Mouse (Mus musculus) 416B (cell line): ENCODE measurements around the gene Magi1.

Source experiments
- DNase-seq: peaks from one replicate; pipeline ENCODE4 v3.0.0; 2011; ENCODE audit warnings: low read depth

The Magi1 gene

GRCm38 (mm10) chr6:93893956-93894355 lies 389.8 kb downstream of the Magi1 start:
- DNase-seq: no peak

GRCm38 (mm10) chr6:93892922-93893321 lies 390.8 kb downstream of the Magi1 start:
- no peak for DNase-seq

- no peak for DNase-seq
Measured at GRCm38 (mm10) chr6:93890011-93890410, 393.7 kb downstream of the Magi1 start.

GRCm38 (mm10) chr6:93877337-93877736 lies 406.4 kb downstream of the Magi1 start:
- DNase-seq: no peak

GRCm38 (mm10) chr6:93874936-93875335 lies 408.8 kb downstream of the Magi1 start:
- no peak for DNase-seq

- no peak for DNase-seq
Measured at GRCm38 (mm10) chr6:93874376-93874775, 409.3 kb downstream of the Magi1 start.

GRCm38 (mm10) chr6:93873536-93873935 lies 410.2 kb downstream of the Magi1 start:
- DNase-seq: no peak

- no peak for DNase-seq
Measured at GRCm38 (mm10) chr6:93871516-93871915, 412.2 kb downstream of the Magi1 start.

- no peak for DNase-seq
Measured at GRCm38 (mm10) chr6:93870023-93870422, 413.7 kb downstream of the Magi1 start.

GRCm38 (mm10) chr6:93862263-93862662 lies 421.5 kb downstream of the Magi1 start:
- DNase-seq: no peak

GRCm38 (mm10) chr6:93856783-93857182 lies 426.9 kb downstream of the Magi1 start:
- DNase-seq: no peak

GRCm38 (mm10) chr6:93855806-93856641 lies 427.7 kb downstream of the Magi1 start:
- no peak for DNase-seq

GRCm38 (mm10) chr6:93848942-93849790 lies 434.6 kb downstream of the Magi1 start:
- DNase-seq: no peak

- no peak for DNase-seq
Measured at GRCm38 (mm10) chr6:93845498-93845897, 438.2 kb downstream of the Magi1 start.

GRCm38 (mm10) chr6:93845080-93845479 lies 438.6 kb downstream of the Magi1 start:
- no peak for DNase-seq

- DNase-seq: no peak
Measured at GRCm38 (mm10) chr6:93844576-93844975, 439.1 kb downstream of the Magi1 start.

GRCm38 (mm10) chr6:93838398-93838797 lies 445.3 kb downstream of the Magi1 start:
- no peak for DNase-seq

- no peak for DNase-seq
Measured at GRCm38 (mm10) chr6:93836585-93836984, 447.1 kb downstream of the Magi1 start.

GRCm38 (mm10) chr6:93835211-93835610 lies 448.5 kb downstream of the Magi1 start:
- no peak for DNase-seq

GRCm38 (mm10) chr6:93828262-93828661 lies 455.5 kb downstream of the Magi1 start:
- DNase-seq: no peak

GRCm38 (mm10) chr6:93826875-93827274 lies 456.8 kb downstream of the Magi1 start:
- DNase-seq: no peak

GRCm38 (mm10) chr6:93822221-93822897 lies 461.4 kb downstream of the Magi1 start:
- DNase-seq: no peak
